Mouse (Mus musculus): ENCODE data around the gene Gm44596.

Gene Gm44596

DNA sequence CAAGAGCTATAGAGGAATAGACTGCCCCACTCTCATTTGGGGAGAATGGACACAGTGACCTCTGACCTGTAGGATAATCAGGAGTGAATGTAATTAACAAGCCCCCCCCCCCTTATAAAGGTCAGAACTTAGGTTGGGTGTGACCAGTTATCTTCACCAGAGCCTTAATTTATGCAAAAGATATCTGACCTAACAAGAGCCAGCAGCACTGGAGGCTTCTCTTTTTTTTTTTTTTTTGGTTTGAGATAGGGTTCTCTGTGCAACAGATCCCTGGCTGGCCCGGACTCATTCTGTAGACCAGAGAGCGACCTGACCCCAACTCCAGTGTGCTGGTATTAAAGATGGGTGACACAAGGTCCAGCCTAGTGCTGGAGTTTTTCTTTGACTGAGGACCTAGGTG lies 54.0 kb downstream of the Gm44596 start:
- no peak for DNase-seq (ENCODE audit: low read depth, low spot score)

DNA sequence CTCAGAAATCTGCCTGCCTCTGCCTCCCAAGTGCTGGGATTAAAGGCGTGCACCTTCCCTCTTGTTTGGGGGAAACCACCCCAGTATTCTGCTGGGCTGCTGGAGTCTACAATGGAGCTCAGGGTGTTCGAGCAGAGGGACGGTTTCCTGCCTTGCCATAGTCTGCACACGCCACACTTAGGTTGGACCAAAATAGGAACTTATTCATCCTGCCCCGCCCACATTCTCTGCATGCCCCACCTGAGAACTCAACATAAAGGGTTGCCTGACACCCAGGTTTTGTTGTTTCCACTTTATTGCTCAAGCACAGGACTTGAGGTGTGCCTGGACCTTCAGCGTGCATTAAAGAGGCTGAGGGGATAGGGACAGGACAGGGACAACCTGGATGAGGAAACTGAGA lies 54.5 kb downstream of the Gm44596 start:
- no peak for DNase-seq (ENCODE audit: low read depth, low spot score)

DNA sequence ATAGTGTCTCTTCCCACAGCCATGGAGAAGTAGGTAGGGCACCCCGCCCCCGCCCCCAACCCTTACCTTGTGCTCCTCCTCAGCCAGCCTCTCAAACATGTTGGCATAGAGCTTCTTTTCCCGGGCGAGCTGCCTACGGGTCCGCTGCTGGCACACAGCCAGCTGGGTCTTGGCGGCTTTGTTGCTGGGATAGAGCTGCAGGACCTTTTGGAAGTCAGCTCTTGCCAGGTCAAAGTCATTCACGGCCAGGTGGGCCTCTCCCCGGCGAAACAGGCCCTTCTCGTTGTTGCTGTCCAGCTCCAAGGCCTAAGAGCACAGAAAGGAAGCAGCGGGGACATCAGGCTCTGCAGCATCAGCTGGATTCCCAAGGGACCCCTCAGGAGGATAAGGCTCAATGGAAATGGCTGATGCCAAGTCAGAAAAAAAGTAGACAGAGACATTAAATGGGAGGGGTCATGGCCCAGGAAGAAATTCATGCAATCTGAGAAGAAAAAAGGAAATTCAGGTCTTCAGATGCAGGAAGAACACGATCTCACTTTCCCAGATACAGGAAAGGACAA lies 57.1 kb downstream of the Gm44596 start:
- no peak for DNase-seq (ENCODE audit: low read depth, low spot score)

DNA sequence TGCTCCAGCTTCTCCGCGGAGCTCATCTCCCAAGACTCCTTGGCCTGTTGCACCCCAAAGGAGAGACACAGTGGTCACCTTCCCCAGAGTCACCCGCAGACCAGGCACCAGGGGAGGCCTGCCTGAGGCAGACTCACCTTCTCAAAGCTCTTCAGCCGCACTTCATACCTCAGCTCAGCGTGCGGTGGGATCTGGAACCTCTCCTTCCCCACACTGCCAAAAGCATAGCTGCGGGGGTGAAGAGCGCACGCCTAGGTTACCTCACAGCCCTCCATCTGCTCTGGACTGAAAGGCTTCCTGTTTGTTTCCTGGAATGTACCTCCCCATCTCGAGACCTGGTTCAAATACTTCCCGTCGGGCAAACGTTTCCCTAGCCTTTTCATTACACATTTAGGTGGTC lies 58.3 kb downstream of the Gm44596 start:
- no peak for DNase-seq (ENCODE audit: low read depth, low spot score)

DNA sequence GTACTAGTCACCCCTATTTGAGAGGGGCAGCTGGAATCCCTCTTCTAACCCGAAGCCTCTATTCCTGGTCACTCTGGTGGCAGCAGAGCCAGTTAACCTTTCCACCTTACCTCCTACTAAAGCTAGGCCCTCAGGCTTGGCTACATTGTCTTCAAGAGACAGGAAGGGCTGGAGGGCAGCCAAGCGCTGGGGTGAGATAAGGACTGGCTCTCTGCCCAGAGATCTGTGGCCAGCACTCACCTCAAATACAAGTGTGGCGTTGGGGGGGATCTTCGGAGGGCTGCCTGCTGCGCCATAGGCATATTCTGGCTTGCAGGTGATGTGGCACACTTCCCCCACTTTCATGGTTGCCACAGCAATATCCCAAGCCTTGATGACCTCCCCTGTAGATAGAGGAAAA lies 60.2 kb downstream of the Gm44596 start:
- DNase-seq (ENCODE audit: low read depth, low spot score), result no peak

DNA sequence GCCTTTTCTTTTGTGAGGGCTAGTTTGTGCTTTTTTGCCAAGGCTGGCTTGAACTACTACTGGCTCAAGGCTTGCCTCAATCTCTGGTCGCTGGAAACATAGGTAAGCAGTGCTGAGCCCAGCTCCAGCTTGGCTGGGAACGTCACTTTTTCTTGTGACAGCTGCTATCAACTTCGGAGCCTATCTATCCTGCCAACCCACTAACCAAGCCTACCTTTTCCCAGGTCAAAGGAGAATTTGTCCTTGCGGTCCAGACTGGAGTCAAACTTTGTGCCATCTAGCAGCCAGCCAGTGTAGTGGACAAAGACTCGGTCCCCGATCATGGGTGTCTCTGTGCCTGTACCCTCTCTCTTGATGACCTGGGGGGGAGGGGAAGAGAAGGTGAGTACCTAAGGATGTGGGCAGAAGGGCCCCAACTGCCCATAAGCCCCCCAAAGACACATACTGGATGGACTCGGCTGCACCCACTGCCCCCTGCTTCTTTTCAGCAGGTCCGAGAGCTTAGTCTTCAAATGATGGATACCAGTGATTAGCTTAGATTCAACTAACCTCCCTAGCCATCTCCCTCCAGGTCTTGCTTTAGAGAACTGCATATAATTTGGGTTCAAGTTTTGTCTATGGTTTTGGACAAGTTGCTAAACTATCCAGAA lies 61.2 kb downstream of the Gm44596 start:
- DNase-seq (ENCODE audit: low read depth, low spot score), result no peak

DNA sequence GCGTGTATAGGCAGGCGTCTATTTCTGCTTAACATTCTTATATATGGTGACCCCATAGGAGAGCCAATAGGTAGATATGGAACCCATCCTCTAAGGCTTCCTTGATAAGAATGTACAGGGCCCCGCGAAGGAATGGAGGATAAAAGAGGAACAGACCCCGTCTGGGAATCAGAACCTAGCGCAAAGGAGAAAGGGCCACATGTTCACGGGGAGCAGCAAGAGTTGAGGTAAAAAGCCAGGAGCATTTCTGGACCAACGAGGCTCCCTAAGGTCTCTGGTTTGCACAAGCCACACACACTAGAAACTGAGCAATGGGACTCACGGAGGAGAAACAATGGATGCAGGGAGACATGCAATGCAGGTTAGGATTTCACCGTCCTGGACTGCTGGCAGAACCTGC lies 62.0 kb downstream of the Gm44596 start:
- no peak for DNase-seq (ENCODE audit: low read depth, low spot score)

DNA sequence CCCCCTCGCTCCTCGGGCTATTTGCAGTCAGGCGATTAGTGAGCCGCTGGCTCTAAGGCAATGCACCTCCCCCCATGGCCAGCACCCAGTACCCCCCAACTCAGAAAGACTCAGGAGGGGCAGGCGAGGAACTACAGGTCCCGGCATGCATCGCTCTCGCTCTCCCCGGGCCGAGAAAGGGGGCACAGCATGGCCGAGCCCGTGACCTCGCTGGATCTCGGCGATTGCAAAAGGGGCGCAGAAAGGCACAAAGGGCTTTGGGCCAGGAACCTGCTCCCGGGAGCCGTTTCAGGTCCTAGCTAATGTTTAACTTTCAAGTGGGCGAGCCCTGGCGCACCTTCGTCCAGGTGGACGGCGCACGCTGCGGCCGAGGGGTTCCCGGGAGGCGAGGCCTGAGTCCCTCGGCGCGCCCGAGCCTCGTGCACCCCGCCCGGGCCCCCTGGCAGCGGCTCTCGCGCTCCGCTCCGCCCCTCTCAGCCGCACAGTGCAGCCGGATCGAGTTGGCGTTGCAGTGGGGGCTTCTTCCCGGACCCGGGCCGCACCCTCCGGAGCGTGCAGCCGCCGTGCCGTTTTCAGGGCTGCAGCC lies 62.5 kb downstream of the Gm44596 start:
- DNase-seq (ENCODE audit: low read depth, low spot score), result peak; percentile 64

DNA sequence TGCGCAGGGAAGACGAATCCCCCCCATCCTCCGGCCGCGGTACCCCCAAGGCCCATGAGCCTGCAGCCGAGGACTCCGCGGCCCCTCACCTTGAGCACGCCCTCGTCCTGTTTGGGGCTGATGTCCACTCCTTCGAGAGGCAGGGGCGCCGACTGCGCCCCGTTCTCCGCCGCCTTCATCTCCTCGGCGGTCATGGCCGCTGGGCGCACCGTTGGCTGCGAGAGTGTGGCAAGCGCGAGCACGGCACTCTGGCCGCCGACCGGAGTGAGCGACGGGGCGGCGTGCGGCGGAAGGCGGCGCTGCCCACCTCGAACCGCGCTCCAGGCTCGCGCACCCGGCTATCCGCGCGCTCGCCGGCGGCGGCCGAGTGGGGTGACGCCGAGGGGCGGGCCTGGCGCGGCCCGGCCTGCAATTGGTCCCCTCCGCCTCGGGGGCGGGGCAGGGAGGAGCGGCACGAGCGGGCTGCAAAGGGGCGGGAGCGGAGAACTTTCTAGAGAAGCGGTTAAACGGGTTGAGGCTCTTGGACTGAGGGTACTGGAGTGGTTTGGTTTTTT lies 63.1 kb downstream of the Gm44596 start, which contains the start of gene Fkbp4:
Gene Fkbp4, minus strand, starts transcription at position 361 of the 554 bp plus-strand sequence.
- peak; percentile 90 for DNase-seq (ENCODE audit: low read depth, low spot score)

DNA sequence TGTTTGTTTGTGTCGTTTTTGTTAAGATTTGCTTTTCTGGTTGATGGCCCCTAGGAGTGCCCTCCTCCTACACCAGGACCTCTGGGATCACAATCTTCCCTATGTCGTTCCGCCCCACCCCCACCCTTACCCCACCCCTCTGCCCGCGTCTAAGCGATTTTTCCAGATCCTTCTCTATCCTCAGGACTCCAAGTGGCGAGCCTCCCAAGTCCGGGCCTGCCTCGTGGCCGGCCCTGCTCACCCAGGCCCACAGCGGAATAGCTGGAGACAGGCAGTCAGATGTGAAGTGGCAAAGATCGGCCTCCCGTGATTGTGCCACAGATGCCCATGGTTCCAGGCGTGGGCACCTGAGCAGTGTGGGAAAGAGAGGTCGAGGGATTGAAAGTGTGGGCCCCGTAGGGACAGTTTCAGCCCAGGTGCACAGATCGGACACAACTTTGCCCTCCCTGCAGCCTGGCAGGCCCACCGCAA lies 63.6 kb downstream of the Gm44596 start:
- no peak for DNase-seq (ENCODE audit: low read depth, low spot score)

DNA sequence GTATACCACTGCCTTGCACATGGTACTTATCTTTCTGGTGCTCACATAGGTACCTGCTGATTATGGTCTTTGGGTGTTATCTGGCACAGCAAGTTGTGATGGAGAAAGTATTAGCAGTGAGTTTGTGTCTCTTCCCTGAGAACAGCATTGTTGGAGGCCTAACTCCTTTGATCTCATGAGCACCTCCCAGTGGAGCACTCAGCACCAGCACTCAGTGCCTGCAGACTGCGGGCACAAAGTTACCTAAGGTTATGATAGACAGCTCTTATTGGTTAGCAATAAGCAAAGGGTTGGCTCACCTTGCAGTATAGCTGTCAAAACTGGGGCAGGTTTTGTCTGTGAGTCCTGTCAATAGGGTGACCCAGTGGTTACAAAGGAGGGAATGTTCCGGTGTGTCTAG lies 64.9 kb downstream of the Gm44596 start:
- peak; percentile 63 for DNase-seq (ENCODE audit: low read depth, low spot score)

DNA sequence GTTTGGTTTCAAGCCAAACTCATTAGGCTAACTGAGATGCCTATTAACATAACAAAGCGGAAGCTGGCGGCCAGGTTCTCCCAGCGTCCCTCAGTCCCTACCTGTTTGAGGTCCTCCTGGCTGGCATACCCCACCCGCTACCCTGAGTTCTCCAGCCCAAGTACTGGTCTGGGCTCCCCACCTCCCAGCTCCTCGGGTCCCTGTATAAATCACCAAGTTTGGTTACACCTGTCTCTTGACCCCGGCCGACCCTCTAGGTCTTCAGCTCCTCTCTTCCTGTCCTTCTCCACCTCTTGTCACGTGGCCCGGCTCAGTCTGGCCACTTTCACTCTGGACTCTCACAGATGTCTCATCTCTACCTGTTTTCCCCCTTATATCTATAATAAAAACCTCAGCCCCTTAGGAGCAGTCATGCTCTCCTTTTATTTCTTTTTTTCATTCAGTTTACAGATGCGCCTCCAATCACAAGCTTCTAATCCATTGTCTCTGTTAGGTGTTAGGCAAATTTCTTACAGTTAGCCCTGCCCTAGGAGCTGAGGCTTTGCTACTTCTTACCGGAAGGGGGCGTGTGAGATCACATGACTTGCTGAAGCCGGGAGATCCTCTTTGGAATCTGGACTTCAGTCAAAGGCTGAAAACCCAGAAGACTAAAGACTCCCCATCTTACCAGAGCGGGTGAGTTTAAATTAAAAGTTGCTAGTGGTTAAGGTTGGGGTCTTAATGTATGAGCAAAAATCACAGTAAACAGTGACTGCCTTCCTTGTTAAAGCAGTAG lies 70.6 kb downstream of the Gm44596 start:
- DNase-seq (ENCODE audit: low read depth, low spot score), result peak; percentile 96

DNA sequence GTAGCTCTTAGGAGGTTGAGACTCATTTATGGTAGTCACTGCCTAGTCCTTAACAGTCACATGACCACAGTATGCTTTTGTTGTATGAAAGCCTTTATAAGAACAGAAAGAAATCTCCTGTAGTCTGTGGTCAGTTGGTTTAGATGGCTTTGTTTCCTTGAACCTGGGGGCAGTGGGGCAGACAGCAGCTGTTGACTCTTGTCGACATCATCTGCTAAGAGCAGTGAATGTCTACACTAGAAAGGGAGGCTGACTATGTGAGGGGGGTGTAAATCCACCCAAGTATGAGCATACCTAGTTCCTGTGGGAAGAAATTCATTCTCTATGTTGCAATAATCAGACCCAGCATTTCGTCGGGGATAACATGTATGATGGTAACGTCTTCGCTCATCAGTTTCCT lies 71.8 kb downstream of the Gm44596 start:
- DNase-seq (ENCODE audit: low read depth, low spot score), result no peak

DNA sequence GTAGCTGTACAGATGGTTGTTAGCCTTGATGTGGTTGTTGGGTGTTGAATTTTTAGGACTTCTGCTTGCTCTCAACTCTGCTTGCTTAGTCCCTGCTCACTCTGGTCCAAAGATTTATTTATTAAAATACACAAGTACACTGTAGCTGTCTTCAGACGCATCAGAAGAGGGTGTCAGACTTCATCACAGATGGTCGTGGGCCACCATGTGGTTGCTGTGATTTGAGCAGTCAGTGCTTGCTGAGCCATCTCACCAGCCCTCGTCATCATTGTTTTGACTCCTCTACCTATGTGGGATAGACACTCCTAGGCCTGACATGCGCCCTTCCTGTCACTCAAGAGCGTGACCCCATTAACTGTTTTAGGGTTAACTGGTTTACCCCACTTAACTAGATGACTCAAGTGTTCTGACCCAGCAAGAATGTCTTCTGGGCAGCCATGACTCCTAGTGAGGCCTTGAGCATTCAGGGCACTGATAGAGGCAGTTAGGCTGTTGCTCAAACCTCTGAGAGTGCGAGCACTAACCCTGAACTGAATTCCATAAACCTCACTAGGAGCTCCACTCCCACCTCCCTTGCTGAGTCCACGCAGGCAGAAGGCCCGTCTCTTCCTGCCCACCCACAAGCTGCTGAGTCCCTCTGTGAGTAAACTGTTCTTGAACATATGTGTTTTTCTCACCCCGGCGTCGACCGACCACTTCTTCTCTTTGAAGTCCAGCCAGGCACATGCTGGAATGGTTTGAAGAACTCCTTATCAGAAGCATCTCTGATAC lies 80.7 kb downstream of the Gm44596 start:
- no peak for DNase-seq (ENCODE audit: low read depth, low spot score)

Data from ES-CJ7 (cell line).